Mouse (Mus musculus) stomach, embryonic 16.5 days (tissue): ENCODE measurements around the gene Lrrc10. TPM values are rescaled to one million over a fixed set of nuclear protein-coding genes. Genes with fewer than 3 reads are reported as not detected.

Source experiments
- ATAC-seq: fragments of 200-750 bp; cut with Nextera tagmentation; 2 replicates; pipeline ENCODE4 v1.8.0; 2017; ENCODE audit warnings: moderate number of reproducible peaks, moderate TSS enrichment; ENCODE audit not compliant: insufficient read depth, low FRiP score
- H3K27ac ChIP-seq: fragments of 300-500 bp; sonication (generic); 2 replicates; pipeline ENCODE4 v1.5.1; 2014; ENCODE audit warnings: low read length
- H3K27me3 ChIP-seq: fragments of 300-500 bp; sonication (generic); 2 replicates; pipeline ENCODE4 v1.6.1; 2014; ENCODE audit warnings: low read length, control low read depth, mixed read lengths; ENCODE audit not compliant: control insufficient read depth, insufficient read depth
- H3K36me3 ChIP-seq: fragments of 300-500 bp; sonication (generic); 2 replicates; pipeline ENCODE4 v1.6.1; 2014; ENCODE audit warnings: low read length; ENCODE audit not compliant: control insufficient read depth, insufficient read depth
- H3K4me1 ChIP-seq: fragments of 300-500 bp; sonication (generic); 2 replicates; pipeline ENCODE4 v1.6.1; 2014; ENCODE audit warnings: low read length, control low read depth, mixed read lengths; ENCODE audit not compliant: control insufficient read depth, insufficient read depth
- H3K4me2 ChIP-seq: fragments of 300-500 bp; sonication (generic); 2 replicates; pipeline ENCODE4 v1.6.1; 2014; ENCODE audit warnings: low read depth, low read length, mixed read lengths
- H3K4me3 ChIP-seq: fragments of 300-500 bp; sonication (generic); replicated peaks from 2 replicates; pipeline ENCODE4 v1.5.1; 2014; ENCODE audit warnings: mild to moderate bottlenecking, low read length
- H3K9ac ChIP-seq: fragments of 300-500 bp; sonication (generic); 2 replicates; pipeline ENCODE4 v1.6.1; 2014; ENCODE audit warnings: low read length
- H3K9me3 ChIP-seq: fragments of 300-500 bp; sonication (generic); replicated peaks from 2 replicates; pipeline ENCODE4 v1.6.1; 2016; ENCODE audit warnings: low read length, control low read depth; ENCODE audit not compliant: control insufficient read depth
- WGBS: fragments of 180-500 bp; shearing (Covaris S2); extraction: QIAGEN DNeasy Blood & Tissue Kit; methylation state at CpG from one replicate; pipeline ENCODE4 v1.1.7; 2014; 5-methylcytosine and 5-hydroxymethylcytosine counted together
- polyA plus RNA-seq: library from polyadenylated mRNA; unstranded; fragments of >200 nt; fragmentation: Nextera tagmentation; extraction: Ambion mirVana; gene quantifications from 2 replicates; pipeline ENCODE4 v1.2.1, GENCODE M21; 2015

Gene Lrrc10
- polyA plus RNA-seq = not detected in 2 replicates

- 41% methylated on average over 40 of the region's 40 CpGs for WGBS
Measured at GRCm38 (mm10) chr10:117045175-117046056, at the start of gene Lrrc10. Gene Lrrc10 (plus strand): TSS chr10:117045341.

GRCm38 (mm10) chr10:116995584-116996235 lies 49.4 kb upstream of the Lrrc10 start:
- no peak overlapping the region for H3K9ac ChIP-seq
- peaks cover 3% of the 10 kb centered on the region; the same call in 1 of the 2 replicates for H3K4me1 ChIP-seq
- H3K27me3 ChIP-seq = no peaks in the 10 kb centered on the region
- H3K4me3 ChIP-seq = no peak overlapping the region
- H3K27ac ChIP-seq = no peak overlapping the region
- ATAC-seq = no peak
- 58% methylated on average over 6 of the region's 6 CpGs for WGBS
- no peaks in the 10 kb centered on the region for H3K36me3 ChIP-seq
- no peak overlapping the region for H3K4me2 ChIP-seq
- H3K9me3 ChIP-seq = no peaks in the 10 kb centered on the region

More at GRCm38 (mm10) chr10:117045175-117046056, at the start of gene Lrrc10:
- H3K4me3 ChIP-seq = peak within 1 kb of the TSS; percentile 5; the same call in 1 of the 2 replicates
- ATAC-seq = peak; percentile 42; the same call in 1 of the 2 replicates
- no peaks in the 10 kb centered on the region for H3K27me3 ChIP-seq
- peak within 1 kb of the TSS; percentile 34 for H3K4me2 ChIP-seq
- no peaks in the 10 kb centered on the region for H3K4me1 ChIP-seq
- peak within 1 kb of the TSS; percentile 46; the same call in 1 of the 2 replicates for H3K9ac ChIP-seq
- no peak within 1 kb of the TSS for H3K27ac ChIP-seq
- no peaks in the 10 kb centered on the region for H3K9me3 ChIP-seq
- H3K36me3 ChIP-seq = 0 out of 2 replicates have a peak, but pooled peaks cover 3% of the 10 kb centered on the region

- no peaks in the 10 kb centered on the region for H3K36me3 ChIP-seq
- no peaks in the 10 kb centered on the region for H3K27me3 ChIP-seq
- no peaks in the 10 kb centered on the region for H3K9me3 ChIP-seq
- no peak overlapping the region for H3K4me2 ChIP-seq
- H3K9ac ChIP-seq = 0 out of 2 replicates have a peak overlapping the region, but pooled peaks have one; percentile 21
- no peak overlapping the region for H3K4me3 ChIP-seq
- peak; percentile 90 for ATAC-seq
- 49% methylated on average over 6 of the region's 6 CpGs for WGBS
- no peak overlapping the region for H3K27ac ChIP-seq
- peaks cover 3% of the 10 kb centered on the region; the same call in 1 of the 2 replicates for H3K4me1 ChIP-seq
Measured at GRCm38 (mm10) chr10:116996236-116996600, 48.9 kb upstream of the Lrrc10 start.

GRCm38 (mm10) chr10:116998716-116999455 lies 46.3 kb upstream of the Lrrc10 start:
- Histone ChIP-seq H3K4me2 (no peak overlapping the region), H3K4me3 (no peak overlapping the region), H3K9ac (no peak overlapping the region), H3K36me3 (no peaks in the 10 kb centered on the region), H3K27ac (no peak overlapping the region), H3K9me3 (no peaks in the 10 kb centered on the region), H3K4me1 (peaks cover 3% of the 10 kb centered on the region; the same call in 1 of the 2 replicates), H3K27me3 (no peaks in the 10 kb centered on the region)
- ATAC-seq = no peak
- 72% methylated on average over 17 of the region's 17 CpGs for WGBS

- Histone ChIP-seq H3K4me2 (no peak overlapping the region), H3K9ac (no peak overlapping the region), H3K27me3 (no peaks in the 10 kb centered on the region), H3K4me3 (no peak overlapping the region), H3K27ac (no peak overlapping the region), H3K36me3 (no peaks in the 10 kb centered on the region), H3K9me3 (no peaks in the 10 kb centered on the region), H3K4me1 (peaks cover 3% of the 10 kb centered on the region; the same call in 1 of the 2 replicates)
- 52% methylated on average over 12 of the region's 12 CpGs for WGBS
- ATAC-seq = no peak
Measured at GRCm38 (mm10) chr10:117000975-117001374, 44.2 kb upstream of the Lrrc10 start.

- H3K9ac ChIP-seq = no peak overlapping the region
- no peak overlapping the region for H3K27ac ChIP-seq
- no peaks in the 10 kb centered on the region for H3K36me3 ChIP-seq
- H3K27me3 ChIP-seq = no peaks in the 10 kb centered on the region
- 82% methylated on average over 5 of the region's 5 CpGs for WGBS
- ATAC-seq = no peak
- no peaks in the 10 kb centered on the region for H3K9me3 ChIP-seq
- H3K4me1 ChIP-seq = no peaks in the 10 kb centered on the region
- H3K4me3 ChIP-seq = no peak overlapping the region
- H3K4me2 ChIP-seq = no peak overlapping the region
Measured at GRCm38 (mm10) chr10:117004695-117005094, 40.4 kb upstream of the Lrrc10 start.

- ATAC-seq = no peak
- no peaks in the 10 kb centered on the region for H3K27me3 ChIP-seq
- H3K36me3 ChIP-seq = no peaks in the 10 kb centered on the region
- no peaks in the 10 kb centered on the region for H3K9me3 ChIP-seq
- no peak overlapping the region for H3K4me2 ChIP-seq
- H3K27ac ChIP-seq = no peak overlapping the region
- H3K4me3 ChIP-seq = no peak overlapping the region
- H3K9ac ChIP-seq = no peak overlapping the region
- 62% methylated on average over 12 of the region's 12 CpGs for WGBS
- no peaks in the 10 kb centered on the region for H3K4me1 ChIP-seq
Measured at GRCm38 (mm10) chr10:117005707-117006464, 39.3 kb upstream of the Lrrc10 start.

- WGBS = 84% methylated on average over 6 of the region's 6 CpGs
- Histone ChIP-seq H3K27ac (no peak overlapping the region), H3K27me3 (no peaks in the 10 kb centered on the region), H3K4me2 (no peak overlapping the region), H3K4me1 (peaks cover 8% of the 10 kb centered on the region), H3K4me3 (no peak overlapping the region), H3K9me3 (no peaks in the 10 kb centered on the region), H3K36me3 (no peaks in the 10 kb centered on the region), H3K9ac (no peak overlapping the region)
- ATAC-seq = no peak
Measured at GRCm38 (mm10) chr10:117009691-117010090, 35.5 kb upstream of the Lrrc10 start.
